Mouse (Mus musculus): Measurements from ENCODE around the gene Tnfrsf12a.

The Tnfrsf12a gene

DNA sequence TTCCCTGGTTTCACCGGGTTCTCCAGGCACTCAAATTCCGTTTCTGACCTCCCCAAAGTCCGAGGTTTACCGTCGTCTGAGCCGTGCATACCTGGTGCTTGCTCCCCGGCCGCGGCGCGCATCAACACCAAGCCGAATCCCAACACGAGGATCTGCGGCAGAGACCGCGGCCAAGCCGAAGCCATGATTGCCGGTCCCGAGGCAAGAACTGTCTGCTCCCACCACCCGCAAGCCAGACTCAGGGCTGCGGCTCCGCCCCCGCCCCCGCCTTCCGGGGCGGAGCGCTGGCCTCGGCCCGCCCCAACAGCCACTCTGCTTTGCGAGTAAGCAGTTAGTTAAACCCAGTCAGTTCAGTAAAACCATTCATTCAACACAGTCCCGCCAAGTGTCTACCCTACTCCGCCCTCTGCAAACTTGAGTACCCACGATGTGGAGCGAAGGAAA is at the start of gene Tnfrsf12a:
Tnfrsf12a (minus strand) TSS at position 233 of the 444 bp plus-strand sequence.
- DNase-seq (ENCODE audit: low read depth, low spot score) = peak; percentile 68

- DNase-seq (ENCODE audit: low read depth, low spot score) = peak; percentile 59
Observed at GRCm38 (mm10) chr17:23726758-23727142, 49.5 kb upstream of the Tnfrsf12a start.

DNA sequence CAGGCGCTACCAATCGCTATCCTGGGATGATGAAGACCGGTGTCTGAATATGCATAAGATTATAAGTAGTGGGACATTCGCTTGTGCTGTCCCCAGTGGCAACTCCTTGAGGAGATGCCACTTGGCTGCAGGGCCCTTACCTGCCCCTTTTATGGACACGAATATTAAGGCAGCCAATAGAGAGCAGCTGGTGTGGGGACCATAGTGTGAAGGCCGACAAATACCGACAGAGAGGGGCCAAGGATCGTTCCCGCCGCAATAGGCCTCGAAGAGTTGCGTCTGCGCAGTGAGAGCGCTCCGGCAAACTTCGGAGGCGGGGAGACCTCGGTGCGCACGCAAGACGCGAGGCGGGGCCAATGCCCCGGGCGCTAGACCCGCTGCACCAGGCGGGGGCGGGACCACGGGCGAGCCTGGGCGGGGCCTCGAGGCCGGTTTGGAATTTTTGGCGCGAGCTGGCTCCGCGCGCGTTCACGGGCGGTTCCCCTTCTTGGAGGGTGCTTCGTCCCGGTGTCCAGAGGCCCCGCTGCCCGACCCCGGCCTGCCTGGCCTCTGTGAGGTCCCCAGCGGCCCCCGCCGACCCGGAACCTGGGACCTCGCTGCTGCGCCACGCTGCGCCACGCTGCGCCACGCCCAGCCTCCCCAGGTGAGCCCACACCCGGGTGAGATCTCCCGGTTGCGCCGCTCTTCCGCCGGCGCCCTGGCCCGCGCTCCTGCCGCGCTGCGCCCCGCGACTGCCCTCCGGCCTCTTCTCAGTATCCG is 48.9 kb upstream of the Tnfrsf12a start, which contains the start of gene Pkmyt1:
Pkmyt1 (plus strand) TSS at position 338 of the 759 bp plus-strand sequence.
- peak; percentile 91 for DNase-seq (ENCODE audit: low read depth, low spot score)

- DNase-seq (ENCODE audit: low read depth, low spot score) = no peak
Observed at GRCm38 (mm10) chr17:23725477-23725876, 48.2 kb upstream of the Tnfrsf12a start.

DNA sequence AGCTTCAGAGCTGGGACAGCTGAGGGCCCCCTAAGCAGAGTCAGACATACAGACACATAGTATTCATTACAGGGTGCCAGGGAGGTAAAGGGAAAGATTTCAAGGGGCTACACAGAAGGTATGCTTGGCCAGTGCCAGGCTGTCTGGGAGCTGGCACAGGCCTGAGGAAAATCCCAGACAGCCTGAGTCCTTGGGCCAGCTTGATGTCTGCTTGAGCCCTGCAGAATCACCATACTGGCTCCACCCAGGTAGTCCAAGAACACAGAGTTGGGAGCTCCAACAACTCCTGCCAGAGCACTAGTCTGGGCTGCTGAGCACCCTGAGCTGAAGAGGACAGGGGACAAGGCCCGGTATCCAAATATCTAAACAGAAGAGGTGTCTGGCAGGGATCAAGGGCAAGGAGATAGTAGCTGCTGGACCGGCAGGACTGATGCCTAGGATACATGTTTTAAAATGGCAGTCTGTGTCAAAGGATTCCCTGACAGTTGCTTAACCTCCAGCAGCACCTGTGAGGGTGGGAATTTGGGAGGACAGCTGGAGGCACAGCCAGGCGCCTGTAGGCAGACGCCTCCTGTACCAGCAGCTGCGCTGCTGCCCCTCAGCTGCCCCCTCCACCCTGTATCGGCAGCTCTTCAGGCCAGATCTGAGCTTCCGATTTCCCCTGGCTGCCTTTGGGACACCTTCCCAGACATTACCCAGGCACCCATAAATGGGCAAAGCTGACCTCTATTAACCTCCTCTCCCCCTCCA is 45.3 kb upstream of the Tnfrsf12a start, which contains the start of gene 1520401A03Rik:
1520401A03Rik (minus strand) TSS at position 408 of the 750 bp plus-strand sequence.
- DNase-seq (ENCODE audit: low read depth, low spot score) = no peak

DNA sequence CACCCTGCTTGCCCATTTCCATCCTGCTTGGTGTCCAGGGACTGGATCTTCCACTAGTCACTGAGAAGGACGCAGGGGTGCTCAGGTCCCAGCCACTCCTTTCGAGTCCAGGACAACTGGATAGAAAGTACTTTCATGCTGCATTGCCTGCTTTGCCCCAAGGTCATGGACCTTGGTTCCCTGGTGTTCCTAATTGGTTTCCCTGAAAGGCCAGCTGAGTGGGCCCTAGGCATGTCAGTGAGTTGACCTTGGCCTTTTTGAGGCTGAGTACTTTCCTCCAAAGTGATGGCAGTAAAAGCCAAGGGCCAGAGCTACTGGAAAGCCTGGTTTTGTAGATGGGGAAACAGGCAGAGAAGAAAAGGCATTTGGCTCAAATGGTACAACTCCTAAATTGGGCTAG is 44.6 kb upstream of the Tnfrsf12a start:
- DNase-seq (ENCODE audit: low read depth, low spot score) = no peak

DNA sequence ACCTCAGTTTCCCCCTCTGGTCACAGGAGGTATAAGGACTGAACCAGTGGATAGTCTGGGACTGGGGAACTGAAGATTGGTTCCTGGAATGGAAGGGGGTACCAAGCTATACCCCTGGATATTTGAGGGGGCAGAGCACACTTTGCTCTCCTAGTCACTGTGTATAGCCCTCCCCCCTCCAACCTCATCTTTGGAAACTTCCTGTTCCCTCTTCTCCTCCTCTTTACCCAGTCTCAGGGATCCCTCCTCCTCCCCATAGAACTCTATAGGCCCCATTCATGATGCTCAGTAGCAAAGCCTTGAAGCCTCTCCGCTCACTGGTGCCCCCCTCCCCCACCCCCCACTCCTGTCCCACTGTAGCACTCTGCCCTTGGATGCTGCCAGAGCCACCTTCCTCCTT is 42.2 kb upstream of the Tnfrsf12a start:
- no peak for DNase-seq (ENCODE audit: low read depth, low spot score)

DNA sequence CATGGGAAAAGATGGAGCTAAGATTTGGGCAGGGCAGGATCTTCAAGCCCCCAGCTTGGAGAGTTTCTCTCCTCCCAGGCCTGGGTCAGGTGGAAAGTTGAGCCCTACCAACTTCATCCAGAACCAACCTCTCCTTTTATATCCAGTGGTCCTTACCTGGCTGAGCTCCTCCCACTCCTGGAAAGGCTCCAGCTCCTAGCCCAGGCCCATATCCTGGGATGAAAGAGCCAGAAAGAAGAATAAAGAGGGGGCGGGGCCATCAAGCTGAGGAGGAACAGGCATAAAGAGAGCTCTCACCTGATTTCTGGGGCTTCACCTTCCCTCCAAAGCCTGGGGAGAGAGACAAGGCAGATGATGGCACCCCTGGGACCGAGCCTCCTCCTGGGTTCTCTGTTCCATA is 39.7 kb upstream of the Tnfrsf12a start:
- no peak for DNase-seq (ENCODE audit: low read depth, low spot score)

- DNase-seq (ENCODE audit: low read depth, low spot score) = peak; percentile 54
Observed at GRCm38 (mm10) chr17:23706212-23706611, 28.9 kb upstream of the Tnfrsf12a start.

DNA sequence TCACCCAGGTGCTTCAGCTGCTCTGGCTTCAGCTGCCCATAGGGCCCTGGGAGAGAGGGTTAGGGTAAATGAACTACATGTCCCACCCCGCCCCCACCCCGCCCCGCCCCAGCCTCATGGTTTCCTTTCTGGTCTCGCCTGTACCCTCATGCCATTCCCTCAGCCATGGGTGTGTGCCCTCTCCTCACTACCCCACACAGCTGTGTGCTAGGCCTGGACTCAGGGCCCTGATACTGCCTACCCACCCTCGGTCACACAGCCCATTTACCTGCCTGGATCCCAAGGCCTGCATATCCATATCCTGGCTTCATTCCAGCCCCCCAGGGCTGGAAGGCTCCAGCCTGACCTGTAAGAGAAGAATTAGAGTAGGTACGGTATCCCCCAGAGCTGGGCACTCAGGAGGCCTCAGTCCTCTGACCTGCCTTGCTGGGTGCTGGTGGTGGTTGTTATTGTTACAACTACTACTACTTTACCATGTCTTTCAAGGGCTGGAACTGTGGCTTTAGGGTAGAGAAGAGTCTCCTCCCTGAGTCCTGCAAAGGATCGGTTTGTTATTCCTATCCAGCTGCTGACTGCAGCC is 28.3 kb upstream of the Tnfrsf12a start:
- no peak for DNase-seq (ENCODE audit: low read depth, low spot score)

DNA sequence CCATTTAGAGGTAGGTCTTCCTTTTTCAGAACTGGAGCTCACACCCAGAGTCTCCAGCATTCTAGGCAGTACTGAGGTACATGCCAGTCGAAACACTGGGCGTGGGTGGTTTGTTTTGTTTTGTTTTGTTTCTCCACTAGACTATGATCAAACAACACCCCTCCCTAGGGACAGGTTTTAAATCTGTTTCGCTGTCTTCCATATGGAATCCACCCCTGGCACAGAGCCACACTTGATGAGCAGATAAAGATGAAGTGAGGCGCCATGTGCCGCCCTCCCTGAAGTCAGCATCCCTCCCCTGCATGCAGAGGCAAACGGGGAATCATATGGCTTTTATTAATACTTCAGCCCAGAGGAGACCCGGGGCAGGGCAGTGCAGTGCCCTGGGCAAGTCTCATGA is 27.5 kb upstream of the Tnfrsf12a start:
- no peak for DNase-seq (ENCODE audit: low read depth, low spot score)

- no peak for DNase-seq (ENCODE audit: low read depth, low spot score)
Observed at GRCm38 (mm10) chr17:23703301-23703700, 26.0 kb upstream of the Tnfrsf12a start.

GRCm38 (mm10) chr17:23700079-23700478 is 22.8 kb upstream of the Tnfrsf12a start:
- DNase-seq (ENCODE audit: low read depth, low spot score) = peak; percentile 83

DNA sequence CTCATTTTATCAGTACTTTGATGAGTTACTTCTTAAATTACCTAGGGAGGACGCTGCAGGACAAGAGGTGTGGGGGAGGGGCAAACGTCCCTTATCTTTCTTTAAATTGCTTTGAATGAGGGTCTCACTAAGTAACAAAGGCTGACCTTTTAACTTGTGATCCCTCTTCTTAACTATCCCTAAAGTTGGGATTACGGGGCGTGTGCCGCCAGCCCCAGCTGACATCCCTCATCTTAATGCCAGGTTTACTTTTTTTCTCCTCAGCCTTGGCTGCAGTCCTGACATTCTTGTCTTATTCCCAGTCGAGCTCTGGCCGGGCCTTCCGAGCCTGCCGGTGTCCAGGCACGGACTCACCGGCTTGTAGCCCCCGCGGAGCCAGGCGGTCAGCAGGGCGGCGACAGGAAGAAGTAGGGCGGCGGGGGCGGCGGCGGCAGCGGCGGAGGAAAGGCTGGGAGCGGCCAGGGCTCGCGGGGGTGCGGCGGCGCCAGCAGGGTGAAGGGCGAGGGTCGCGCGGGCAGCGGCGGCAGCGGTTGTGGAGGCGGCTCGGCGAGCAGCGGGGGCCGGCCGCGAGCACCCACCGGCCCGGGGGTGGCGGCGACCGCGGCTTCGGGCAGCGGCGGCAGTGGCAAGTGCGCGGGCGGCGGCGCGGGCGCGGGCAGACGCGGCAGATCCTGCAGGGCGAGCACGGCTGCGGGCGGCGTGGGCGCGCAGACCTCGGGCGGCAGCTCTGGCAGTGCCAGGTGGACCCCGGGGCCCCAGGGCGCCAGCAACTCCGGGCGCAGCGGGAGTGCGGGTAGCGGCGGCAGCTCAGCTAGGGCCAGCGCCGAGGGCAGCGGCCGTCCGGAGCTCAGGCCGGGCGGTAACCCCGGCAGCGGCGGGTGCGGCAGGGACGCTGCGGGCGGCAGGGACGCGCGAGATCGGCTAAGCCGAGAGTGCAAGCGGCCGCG is 22.1 kb upstream of the Tnfrsf12a start:
- no peak for DNase-seq (ENCODE audit: low read depth, low spot score)

DNA sequence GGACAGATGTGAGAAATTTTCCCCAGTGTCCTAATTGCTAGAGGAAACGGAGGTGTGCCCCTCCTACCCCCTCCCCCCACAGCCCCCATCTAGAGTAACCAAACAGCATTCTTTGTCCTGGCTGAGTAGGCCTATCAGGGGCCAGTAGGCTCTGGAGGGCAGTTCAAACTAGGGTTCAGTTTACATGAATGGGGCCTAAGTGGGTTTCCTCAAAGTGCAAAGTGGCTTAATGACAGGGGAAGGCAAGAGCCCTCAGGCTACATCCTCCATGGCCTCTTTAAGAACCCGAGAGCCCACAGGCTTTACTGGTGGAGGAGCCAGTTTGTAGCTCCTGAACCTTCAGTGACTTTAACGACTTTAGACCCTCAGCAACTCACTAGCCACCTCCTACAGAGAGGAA is 18.5 kb upstream of the Tnfrsf12a start:
- no peak for DNase-seq (ENCODE audit: low read depth, low spot score)

GRCm38 (mm10) chr17:23694491-23694890 is 17.2 kb upstream of the Tnfrsf12a start:
- no peak for DNase-seq (ENCODE audit: low read depth, low spot score)

- no peak for DNase-seq (ENCODE audit: low read depth, low spot score)
Observed at GRCm38 (mm10) chr17:23683856-23684672, 6.8 kb upstream of the Tnfrsf12a start, which contains the start of gene Cldn9. Gene Cldn9, minus strand, starts transcription at chr17:23684026.

GRCm38 (mm10) chr17:23683226-23683625 is 6.0 kb upstream of the Tnfrsf12a start:
- DNase-seq (ENCODE audit: low read depth, low spot score) = no peak

DNA sequence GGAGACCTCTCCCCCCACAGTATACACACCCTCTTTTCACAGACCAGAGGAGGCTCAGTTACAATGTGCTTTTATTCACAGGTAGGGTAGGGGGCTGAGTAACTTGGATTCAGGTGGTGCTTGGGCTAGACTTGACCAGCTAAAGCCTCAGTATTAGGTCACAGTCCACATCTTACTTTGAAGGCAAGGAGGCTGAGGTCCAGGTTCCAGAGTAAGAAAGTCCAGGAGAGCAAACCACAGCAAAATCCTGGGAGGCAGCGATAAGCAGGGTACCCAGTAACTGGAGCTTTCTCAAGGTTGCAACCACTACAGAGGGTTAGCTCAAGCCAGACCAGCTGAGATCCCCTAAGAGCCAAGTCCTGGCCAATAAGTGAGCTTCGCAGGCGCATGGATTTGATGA is 5.3 kb upstream of the Tnfrsf12a start:
- no peak for DNase-seq (ENCODE audit: low read depth, low spot score)

GRCm38 (mm10) chr17:23682092-23682491 is 4.8 kb upstream of the Tnfrsf12a start:
- DNase-seq (ENCODE audit: low read depth, low spot score) = no peak

All from embryo, embryonic 11.5 days (tissue).